Mouse (Mus musculus) MEL (cell line): ENCODE measurements around the gene Mup6.

ENCODE experiments used
- BHLHE40 ChIP-seq: IDR thresholded peaks from 2 replicates; pipeline ENCODE4 v1.6.1; 2012; ENCODE audit warnings: low read depth, mild to moderate bottlenecking, inconsistent platforms, low read length, improper control_type of control experiment, borderline replicate concordance
- CTCF ChIP-seq, 3 experiments: IDR thresholded peaks in 2 of 3; conservative IDR thresholded peaks in 1 of 3; 2 replicates each; pipeline ENCODE4 v1.5.1; 2011 to 2012; ENCODE audit warnings: low read length in 3 of 3, low read depth in 2 of 3, mild to moderate bottlenecking in 2 of 3, improper control_type of control experiment in 1 of 3, inconsistent platforms in 1 of 3, mixed read lengths in 1 of 3, moderate library complexity in 1 of 3; ENCODE audit not compliant: control insufficient read depth in 1 of 3, insufficient read depth in 1 of 3, poor library complexity in 1 of 3, severe bottlenecking in 1 of 3
- MEF2A ChIP-seq: IDR thresholded peaks from 2 replicates; pipeline ENCODE4 v1.6.1; 2014; ENCODE audit warnings: low read depth, mild to moderate bottlenecking, inconsistent platforms, low read length, improper control_type of control experiment; ENCODE audit not compliant: poor library complexity, insufficient replicate concordance, severe bottlenecking; ENCODE audit errors: extremely low read depth
- POLR2A ChIP-seq, 2 experiments: IDR thresholded peaks; 2 replicates each; pipeline ENCODE4 v1.6.1; 2011 to 2012; ENCODE audit warnings: low read length in 2 of 2, mild to moderate bottlenecking in 2 of 2, control low read depth in 1 of 2, improper control_type of control experiment in 1 of 2, low read depth in 1 of 2, moderate library complexity in 1 of 2; ENCODE audit not compliant: control insufficient read depth in 1 of 2, insufficient read depth in 1 of 2, poor library complexity in 1 of 2
- TCF12 ChIP-seq: IDR thresholded peaks from 2 replicates; pipeline ENCODE4 v1.6.1; 2014; ENCODE audit warnings: low read depth, mild to moderate bottlenecking, inconsistent platforms, low read length, improper control_type of control experiment, moderate library complexity
- ZC3H11A ChIP-seq: IDR thresholded peaks from 2 replicates; pipeline ENCODE4 v1.6.1; 2012; ENCODE audit warnings: low read depth, mild to moderate bottlenecking, inconsistent platforms, low read length, improper control_type of control experiment

- TF ChIP-seq POLR2A (IDR thresholded peaks at IDR 0.05; ENCODE audit: control insufficient read depth in 1 of 2, insufficient read depth in 1 of 2, low read depth in 1 of 2, low read length in 2 of 2, poor library complexity in 1 of 2) = no peak
- no peak for TF ChIP-seq CTCF (IDR thresholded peaks at IDR 0.05 in 2 of 3, conservative IDR thresholded peaks at IDR 0.05 in 1 of 3; ENCODE audit: control insufficient read depth in 1 of 3, insufficient read depth in 1 of 3, low read depth in 2 of 3, low read length in 3 of 3, poor library complexity in 1 of 3, severe bottlenecking in 1 of 3)
- TF ChIP-seq TCF12 = no peak
- TF ChIP-seq ZC3H11A = no peak
- TF ChIP-seq MEF2A = no peak
- TF ChIP-seq BHLHE40 = no peak
Measured at GRCm38 (mm10) chr4:59927666-59928065, 36.4 kb upstream of the Mup6 start.
